Mouse (Mus musculus) myocyte (in vitro differentiated cells): ENCODE data around the gene Ccdc33.

ENCODE experiments used
- CEBPB ChIP-seq: IDR thresholded peaks from 2 replicates; pipeline ENCODE4 v1.6.1; 2011; ENCODE audit warnings: mild to moderate bottlenecking, moderate library complexity; ENCODE audit not compliant: poor library complexity, insufficient read depth, severe bottlenecking
- MAX ChIP-seq: IDR thresholded peaks from one replicate; pipeline ENCODE4 v1.6.1; 2011; ENCODE audit warnings: low read depth, mild to moderate bottlenecking, control low read depth
- MYOD1 ChIP-seq, 3 experiments: IDR thresholded peaks; one replicate each; pipeline ENCODE4 v1.6.1; 2011; ENCODE audit warnings: control low read depth in 2 of 3, low read depth in 2 of 3, mild to moderate bottlenecking in 2 of 3, moderate library complexity in 1 of 3; ENCODE audit not compliant: insufficient read length in 2 of 3, control insufficient read depth in 1 of 3
- POLR2A ChIP-seq: IDR thresholded peaks from one replicate; pipeline ENCODE4 v1.6.1; 2011; ENCODE audit warnings: low read depth, mild to moderate bottlenecking, control low read depth, moderate library complexity; ENCODE audit not compliant: insufficient read length
- POLR2AphosphoS2 ChIP-seq: IDR thresholded peaks from one replicate; pipeline ENCODE4 v1.6.1; 2011; ENCODE audit warnings: low read depth, control low read depth; ENCODE audit not compliant: insufficient read length
- SRF ChIP-seq: IDR thresholded peaks from one replicate; pipeline ENCODE4 v1.6.1; 2011; ENCODE audit warnings: low read depth; ENCODE audit not compliant: control insufficient read depth, insufficient read length
- TCF12 ChIP-seq: IDR thresholded peaks from one replicate; pipeline ENCODE4 v1.6.1; 2011; ENCODE audit warnings: mild to moderate bottlenecking, control low read depth; ENCODE audit not compliant: poor library complexity, insufficient read depth, severe bottlenecking
- USF1 ChIP-seq: IDR thresholded peaks from one replicate; pipeline ENCODE4 v1.6.1; 2011; ENCODE audit warnings: low read depth, mild to moderate bottlenecking, control low read depth, moderate library complexity

DNA sequence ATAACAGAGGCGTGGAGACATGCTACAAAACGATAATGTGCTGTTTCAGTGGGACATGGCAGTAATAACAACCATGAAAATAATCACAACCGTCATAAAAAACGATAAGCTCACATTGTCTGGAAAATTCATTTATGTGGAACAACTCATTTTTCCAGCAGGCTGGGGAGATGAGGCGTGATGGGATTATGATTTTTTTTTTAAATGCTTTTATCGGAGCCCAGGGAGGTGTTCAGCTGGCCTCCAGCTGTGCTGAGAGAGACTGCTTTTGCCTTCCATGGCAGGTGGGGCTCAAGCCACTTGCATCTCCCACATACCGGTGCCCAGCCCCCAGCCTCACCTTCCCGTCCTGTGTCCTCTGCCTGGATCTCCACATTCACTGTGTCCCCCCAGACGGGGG, 32.4 kb downstream of the Ccdc33 start:
- TF ChIP-seq MAX (no peak), USF1 (no peak), CEBPB (no peak), POLR2A (no peak), MYOD1 (IDR thresholded peaks at IDR 0.05; ENCODE audit: control insufficient read depth in 1 of 3, insufficient read length in 2 of 3, low read depth in 2 of 3) (peak in 1 of 3 experiments; percentile 15), POLR2AphosphoS2 (no peak), TCF12 (no peak), SRF (no peak)
